Mouse (Mus musculus) kidney, adult 10 weeks (tissue): ENCODE results near the gene Ifitm2. TPM values are rescaled to one million over a fixed set of nuclear protein-coding genes. Genes with fewer than 3 reads are reported as not detected.

Source experiments
- polyA plus RNA-seq: library from polyadenylated mRNA; stranded (reverse); fragments of 350-450 nt; fragmentation: Illumina TruSeq; extraction: RNeasy Lipid Tissue Mini Kit (QIAGEN cat#74804); gene quantifications from one replicate; pipeline ENCODE4 v1.2.3, GENCODE M21; 2014; ENCODE audit warnings: low read depth, low replicate concordance

The Ifitm2 gene
- 44.1 TPM for polyA plus RNA-seq

DNA sequence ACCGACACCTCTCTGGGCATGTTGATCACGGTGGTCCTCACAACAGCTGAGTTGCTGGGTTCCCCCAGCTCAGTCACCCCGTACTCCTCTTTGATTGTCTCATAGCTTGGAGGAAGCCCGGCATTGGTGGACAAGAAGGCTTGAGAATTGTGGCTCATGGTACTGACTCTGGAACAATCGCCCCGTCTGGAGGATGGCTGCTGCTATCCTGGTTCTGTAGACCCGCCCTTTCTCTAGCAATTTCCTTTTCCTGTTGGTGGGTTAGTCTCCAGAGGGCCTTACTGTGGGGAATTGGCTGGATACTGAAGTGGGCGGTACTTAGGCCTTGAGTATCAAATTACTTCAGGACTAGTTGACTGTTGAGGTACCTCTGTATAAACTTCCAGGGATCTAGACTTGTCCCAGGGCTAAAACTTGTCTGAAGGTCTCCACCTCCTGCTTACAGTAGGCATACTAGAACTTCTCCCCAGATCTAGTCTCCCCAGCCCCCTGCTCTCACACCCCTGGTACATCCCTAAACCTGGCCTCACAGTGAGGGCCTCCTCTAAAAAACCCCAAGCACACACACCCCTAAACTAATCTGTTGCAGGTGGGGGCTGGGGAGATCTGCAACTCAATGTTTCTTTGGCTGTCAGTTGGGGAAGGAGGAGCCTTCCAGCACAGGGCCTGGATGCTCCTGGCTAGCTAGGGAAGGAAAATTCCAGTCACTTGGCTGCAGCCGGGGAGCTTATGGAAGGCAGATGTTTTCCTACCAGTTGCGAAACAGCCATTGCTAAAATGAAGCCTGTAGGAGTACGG, at the start of gene Ifitm2, which contains the start of gene Gm45717:
Ifitm2 (minus strand) TSS at position 230 of the 798 bp plus-strand sequence.
Gm45717 (minus strand) TSS at position 180 of the 798 bp plus-strand sequence.

DNA sequence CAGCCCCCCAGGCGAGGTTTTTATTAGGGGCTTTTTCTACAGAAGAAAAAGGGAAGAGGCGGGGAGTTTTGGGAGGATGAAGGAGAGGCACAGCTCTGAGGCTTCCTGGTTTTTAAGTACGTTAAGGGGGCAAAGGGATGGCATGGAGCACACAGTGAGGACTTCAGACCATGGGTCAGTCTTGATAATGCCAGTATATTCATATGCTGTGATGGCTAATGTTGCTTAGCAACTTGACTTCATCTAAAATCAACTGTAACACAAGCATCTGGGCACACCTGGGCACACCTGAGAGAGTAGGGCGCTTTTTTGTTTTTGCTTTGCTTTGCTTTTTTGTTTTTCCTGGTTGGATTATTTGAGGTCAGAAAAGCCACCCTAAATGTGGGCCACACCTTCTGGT, 11.1 kb upstream of the Ifitm2 start, which contains the start of gene Ifitm1:
Ifitm1 (plus strand) TSS at position 301 of the 400 bp plus-strand sequence.

DNA sequence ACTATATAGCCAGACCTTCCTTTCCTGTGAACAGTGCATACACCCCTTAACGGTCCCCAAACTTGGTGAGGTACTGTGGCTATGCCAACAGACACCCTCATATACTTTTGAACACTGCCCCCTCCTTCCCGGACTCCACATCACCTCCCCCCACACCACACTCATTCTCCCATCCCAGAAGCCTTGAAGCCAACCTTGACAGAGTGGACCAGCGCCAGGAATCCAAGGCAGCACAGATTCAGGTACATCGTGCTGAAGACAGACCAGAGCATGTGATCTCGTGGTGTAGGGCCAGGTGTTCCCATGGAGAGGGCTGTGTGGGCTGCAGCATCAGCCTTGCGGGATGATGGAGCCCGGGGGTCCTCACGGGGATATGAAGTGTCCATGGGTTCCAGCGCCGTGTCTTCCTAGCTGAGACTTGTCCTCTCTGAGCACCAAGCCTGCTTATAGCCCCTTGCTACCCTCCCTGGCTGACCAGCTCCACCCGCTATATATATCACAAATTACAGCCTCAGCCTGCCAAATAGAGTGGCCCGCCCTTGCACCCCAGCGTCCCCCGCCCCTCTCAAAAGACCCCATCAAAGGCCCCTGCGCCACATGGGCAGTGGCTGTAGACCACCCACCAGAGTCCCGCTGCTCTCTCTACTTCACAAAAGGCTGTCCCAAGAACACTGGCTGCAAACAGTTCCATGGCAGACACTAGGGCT, 5.8 kb downstream of the Ifitm2 start, which contains the start of gene Ifitm5:
Ifitm5 (minus strand) TSS at position 468 of the 707 bp plus-strand sequence.

DNA sequence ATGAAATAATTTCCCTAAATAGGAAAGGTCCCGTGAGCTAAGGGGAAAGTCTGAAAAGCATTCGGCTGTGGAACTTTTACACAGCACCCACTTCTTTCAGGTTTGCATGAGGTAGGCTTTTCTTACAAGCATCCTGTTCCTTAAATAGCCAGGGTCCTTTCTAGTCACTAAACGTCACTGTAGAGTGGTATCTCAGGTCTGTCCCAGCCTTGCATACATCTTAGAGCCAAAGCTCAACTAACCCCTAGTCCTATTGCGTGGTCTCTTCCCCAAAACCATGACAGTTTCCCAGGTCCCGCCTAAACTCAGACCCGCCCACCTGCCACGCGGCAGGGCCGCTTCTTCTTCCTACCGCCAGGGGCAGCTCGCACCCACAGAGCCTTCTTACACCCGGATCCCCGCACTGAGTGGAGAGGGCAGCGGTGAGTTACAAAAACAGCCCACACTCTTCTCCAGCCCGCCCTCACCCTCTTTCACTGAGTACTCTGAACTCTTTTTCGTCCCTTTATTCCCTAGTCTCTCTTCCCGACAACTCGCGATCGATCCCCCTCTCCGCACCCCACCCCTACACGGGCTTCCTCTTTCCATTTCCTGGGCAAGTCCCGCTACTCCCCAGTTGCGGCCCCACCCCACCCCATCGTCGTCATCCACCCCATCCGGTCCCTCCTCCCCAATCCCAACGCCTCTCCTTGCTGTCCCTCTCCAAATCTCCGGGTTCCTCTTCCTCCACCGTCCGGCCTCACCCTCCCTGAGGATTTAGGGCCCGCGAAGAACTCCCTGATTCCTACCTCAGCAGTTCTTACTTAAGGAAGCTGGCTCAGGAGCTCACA, 14.3 kb downstream of the Ifitm2 start, which contains the start of gene Pgghg:
Pgghg (plus strand) TSS at position 170 of the 830 bp plus-strand sequence.

DNA sequence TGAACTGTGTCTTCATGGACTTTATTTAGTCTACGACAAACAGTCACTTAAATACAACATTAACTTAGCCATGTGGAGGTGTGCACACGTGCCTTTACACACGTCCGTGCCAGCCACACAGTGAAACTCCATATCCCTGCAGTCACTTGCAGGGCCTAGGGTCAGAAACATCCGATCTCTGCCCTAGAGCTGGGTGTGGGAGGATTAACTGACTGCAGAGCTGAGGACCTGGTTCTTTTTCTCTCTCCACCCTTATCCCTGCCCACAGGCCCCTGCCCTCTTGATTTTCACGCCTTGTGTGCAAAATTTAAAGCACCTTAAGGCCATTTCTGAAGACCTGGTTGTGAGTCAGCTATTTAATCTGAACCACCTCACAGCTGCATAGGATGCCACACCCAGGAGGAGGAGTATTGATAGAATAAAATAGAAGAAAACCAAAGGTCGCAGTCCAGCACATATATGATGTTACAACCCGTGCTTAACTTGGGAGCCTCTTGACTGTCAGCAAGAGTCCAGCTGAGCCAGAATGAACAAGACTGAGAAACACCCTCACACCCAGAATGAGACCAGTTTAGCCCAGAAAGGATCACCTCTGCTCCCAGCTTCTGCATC, 35.3 kb downstream of the Ifitm2 start, which contains the start of gene Nlrp6:
Nlrp6 (plus strand) TSS at position 485 of the 612 bp plus-strand sequence.

Other genes starting within 250 kb of the Ifitm2 start
- 135 TPM for gene Cyp2e1, start 192.2 kb downstream of the Ifitm2 start, polyA plus RNA-seq
- not detected for gene Syce1, start 168.1 kb downstream of the Ifitm2 start, polyA plus RNA-seq
- 1.1 TPM for gene Zfp941, start 133.8 kb downstream of the Ifitm2 start, polyA plus RNA-seq
- 2.1 TPM for gene Urah, start 121.0 kb downstream of the Ifitm2 start, polyA plus RNA-seq
- not detected for gene Scgb1c1, start 110.4 kb downstream of the Ifitm2 start, polyA plus RNA-seq
- not detected for gene Odf3, start 108.2 kb downstream of the Ifitm2 start, polyA plus RNA-seq
- not detected for gene Gm45785, start 99.7 kb downstream of the Ifitm2 start, polyA plus RNA-seq
- 4.2 TPM for gene Ric8a, start 99.0 kb downstream of the Ifitm2 start, polyA plus RNA-seq
- gene Bet1l, start 98.4 kb downstream of the Ifitm2 start, polyA plus RNA-seq = 3.2 TPM
- gene Psmd13, start 74.0 kb downstream of the Ifitm2 start, polyA plus RNA-seq = 149 TPM
- gene Sirt3, start 73.7 kb downstream of the Ifitm2 start, polyA plus RNA-seq = 4.8 TPM
- gene Cox8b, start 55.5 kb downstream of the Ifitm2 start, polyA plus RNA-seq = not detected
- 5.4 TPM for gene Nlrp6, start 35.1 kb downstream of the Ifitm2 start, polyA plus RNA-seq
- 1.1 TPM for gene Pgghg, start 14.6 kb downstream of the Ifitm2 start, polyA plus RNA-seq
- gene Ifitm5, start 5.7 kb downstream of the Ifitm2 start, polyA plus RNA-seq = not detected
- not detected for gene Gm45717, start 50 bp downstream of the Ifitm2 start, polyA plus RNA-seq
- 5.3 TPM for gene Ifitm1, start 11.2 kb upstream of the Ifitm2 start, polyA plus RNA-seq
- gene Ifitm3, start 54.8 kb upstream of the Ifitm2 start, polyA plus RNA-seq = 4.6 TPM
- not detected for gene Ifitm6, start 61.9 kb upstream of the Ifitm2 start, polyA plus RNA-seq
- gene Gm17387, start 73.1 kb upstream of the Ifitm2 start, polyA plus RNA-seq = not detected
- gene B4galnt4, start 105.1 kb upstream of the Ifitm2 start, polyA plus RNA-seq = not detected
- gene Pkp3, start 122.2 kb upstream of the Ifitm2 start, polyA plus RNA-seq = not detected
- gene Sigirr, start 144.6 kb upstream of the Ifitm2 start, polyA plus RNA-seq = 3.4 TPM
- 6.5 TPM for gene Ano9, start 161.8 kb upstream of the Ifitm2 start, polyA plus RNA-seq
- 28.9 TPM for gene Ptdss2, start 166.4 kb upstream of the Ifitm2 start, polyA plus RNA-seq
- gene Rnh1, start 216.9 kb upstream of the Ifitm2 start, polyA plus RNA-seq = 0.89 TPM
- gene Hras, start 238.0 kb upstream of the Ifitm2 start, polyA plus RNA-seq = 9.9 TPM
- gene Lrrc56, start 238.2 kb upstream of the Ifitm2 start, polyA plus RNA-seq = 0.69 TPM